Mouse (Mus musculus): ENCODE measurements around the gene Gm28038.

- TF ChIP-seq CTCF (IDR thresholded peaks at IDR 0.05; ENCODE audit: borderline replicate concordance, extremely low read depth, insufficient read depth, insufficient read length) (no peak), POLR2A (IDR thresholded peaks at IDR 0.05; ENCODE audit: borderline replicate concordance, extremely low read depth, insufficient read depth, insufficient read length, poor library complexity, severe bottlenecking) (no peak)
Measured at GRCm38 (mm10) chr2:30306087-30306486, 25.2 kb downstream of the Gm28038 start.
